Mouse (Mus musculus): Measurements from ENCODE around the gene Eaf1.
"Not testable (repeated sequence)": the region's sequence is repeated elsewhere in the genome, so short reads cannot be mapped to it uniquely, and the experiment has no call there.

Gene Eaf1

DNA sequence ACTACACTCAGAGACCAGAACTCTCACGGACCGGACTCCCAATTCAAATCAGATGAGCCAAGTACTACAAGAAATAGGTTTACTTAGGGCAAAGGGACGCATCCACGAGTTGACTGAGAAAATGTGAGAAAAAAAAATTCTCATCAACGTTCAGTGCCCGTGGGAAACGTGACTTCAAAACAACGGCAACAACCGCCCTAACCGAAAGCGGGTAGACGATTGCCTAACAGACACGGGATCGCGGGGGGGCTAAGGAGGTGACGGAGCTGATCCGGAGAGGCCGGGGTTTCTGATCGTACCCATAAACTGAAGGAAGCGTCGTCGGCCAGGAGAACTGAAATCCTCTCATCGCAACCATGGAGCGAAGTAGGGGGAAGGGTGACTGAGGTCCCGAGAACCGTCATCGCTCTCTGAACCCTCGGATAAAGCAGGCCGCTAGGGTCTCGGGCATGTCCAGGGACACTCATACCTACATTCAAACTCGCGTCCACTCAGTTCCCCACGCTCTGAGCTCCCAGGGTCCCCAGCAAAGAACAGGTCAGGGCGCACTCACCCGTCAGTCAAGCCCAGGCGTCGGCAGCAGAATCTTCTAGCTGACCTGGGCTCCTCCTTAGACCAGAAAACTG lies at the start of gene Eaf1:
Gene Eaf1, plus strand, starts transcription at position 51 of the 626 bp plus-strand sequence.
- in situ Hi-C loops (cut with MboI, MseI), result no loop called here

DNA sequence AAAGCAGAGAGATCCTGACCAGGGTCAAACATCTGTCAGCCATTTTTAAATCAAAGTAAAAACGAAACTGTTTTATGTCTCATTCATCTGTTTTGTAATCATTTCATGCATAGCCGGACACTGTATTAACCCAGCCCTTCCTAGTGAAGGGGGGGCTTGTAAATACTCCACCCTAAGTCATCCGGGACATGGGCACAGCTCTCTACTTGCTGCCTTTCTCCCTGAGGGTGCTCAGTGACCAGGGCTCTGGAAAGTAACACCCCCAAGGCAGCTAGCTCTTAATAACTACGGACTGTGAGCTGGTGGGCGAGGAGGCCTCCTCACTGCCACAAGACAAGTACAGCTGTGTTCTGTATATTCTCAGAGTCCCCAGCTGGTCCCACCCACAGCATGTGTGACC lies 45.2 kb upstream of the Eaf1 start:
- in situ Hi-C loops (cut with MboI, MseI), result no loop called here

DNA sequence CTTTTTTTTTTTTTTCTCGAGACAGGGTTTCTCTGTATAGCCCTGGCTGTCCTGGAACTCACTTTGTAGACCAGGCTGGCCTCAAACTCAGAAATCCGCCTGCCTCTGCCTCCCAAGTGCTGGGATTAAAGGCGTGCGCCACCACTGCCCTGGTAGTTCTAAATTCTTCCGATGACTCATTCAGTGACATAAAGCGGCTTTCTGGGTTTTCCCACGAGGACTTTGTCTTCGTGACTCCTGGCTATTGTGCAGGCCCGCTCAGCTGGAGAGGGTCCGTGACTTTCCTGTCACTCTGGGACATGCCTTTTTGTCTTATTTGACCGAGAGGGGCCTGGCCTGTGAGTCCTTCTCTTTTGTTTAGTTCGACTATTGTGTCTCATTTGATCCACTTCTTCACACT lies 40.3 kb upstream of the Eaf1 start:
- in situ Hi-C loops (cut with MboI, MseI), result not testable (repeated sequence)

DNA sequence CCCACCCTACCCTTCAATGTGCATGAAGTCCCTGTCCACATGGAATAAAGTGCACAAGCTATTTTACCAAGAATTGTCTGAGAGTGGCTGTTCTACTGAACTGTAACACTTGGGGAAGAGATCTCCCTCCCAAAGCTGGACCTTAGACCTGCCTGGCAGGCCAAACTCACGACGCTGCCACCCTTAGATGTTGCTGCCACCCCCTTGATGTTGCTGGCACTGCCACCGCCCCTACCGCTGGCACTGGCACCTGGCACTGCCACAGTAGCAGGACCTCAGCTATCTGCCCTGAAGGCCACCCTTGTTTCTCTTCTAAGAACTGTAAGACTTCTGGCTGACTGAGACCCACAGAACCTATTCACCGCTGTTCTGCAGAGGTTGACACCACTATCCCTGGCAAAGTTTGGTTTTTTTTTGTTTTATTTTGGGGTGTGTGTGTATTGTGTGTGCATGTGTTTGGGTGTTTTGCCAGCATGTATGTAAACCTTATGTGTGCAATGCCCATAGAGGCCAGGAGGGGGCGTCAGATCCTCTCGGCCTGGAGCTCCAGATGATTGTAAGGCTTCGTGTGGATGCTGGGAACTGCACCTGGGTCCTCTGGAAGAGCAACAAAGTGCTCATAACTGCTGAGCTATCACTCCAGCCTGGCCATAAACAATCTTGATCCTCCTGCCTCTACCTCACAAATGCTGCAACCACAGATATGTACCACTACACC lies 39.2 kb upstream of the Eaf1 start:
- in situ Hi-C loops (cut with MboI, MseI), result loop anchor here (5.0 kb wide), 1 partner anchor 68 kb away; no protein-coding TSS in a partner anchor

DNA sequence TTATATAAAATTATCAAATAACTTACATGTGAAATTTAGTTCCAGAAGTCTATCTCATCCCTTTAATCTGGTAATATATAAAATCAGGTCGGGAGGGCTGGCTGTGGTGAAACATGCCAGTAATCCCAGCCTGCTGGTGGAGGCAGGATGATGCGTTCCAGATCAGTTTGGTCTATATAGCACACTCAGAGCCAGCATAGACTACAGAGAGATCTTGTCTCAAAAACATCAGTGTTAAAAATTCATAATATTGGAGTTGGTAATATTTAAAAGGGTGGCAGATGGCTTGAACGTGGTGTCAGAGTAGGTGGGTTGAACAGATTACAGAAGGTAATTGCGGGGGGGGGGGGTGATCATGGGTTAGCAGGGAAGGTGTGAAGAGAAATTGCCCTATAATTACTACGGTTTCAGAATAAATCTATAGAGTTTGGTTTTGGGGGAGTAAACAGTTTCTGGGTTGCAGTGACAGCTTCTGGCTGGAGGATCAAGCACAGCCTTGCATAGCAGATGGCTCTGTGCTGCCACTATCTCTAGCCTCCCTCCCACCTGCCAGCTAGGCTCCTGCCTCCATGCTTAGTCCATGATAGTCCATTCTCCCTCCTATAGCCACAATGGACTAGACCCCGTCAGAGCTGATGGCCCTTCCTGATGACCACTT lies 38.0 kb upstream of the Eaf1 start:
- in situ Hi-C loops (cut with MboI, MseI), result loop anchor here (5.0 kb wide), 1 partner anchor 69 kb away; no protein-coding TSS in a partner anchor

DNA sequence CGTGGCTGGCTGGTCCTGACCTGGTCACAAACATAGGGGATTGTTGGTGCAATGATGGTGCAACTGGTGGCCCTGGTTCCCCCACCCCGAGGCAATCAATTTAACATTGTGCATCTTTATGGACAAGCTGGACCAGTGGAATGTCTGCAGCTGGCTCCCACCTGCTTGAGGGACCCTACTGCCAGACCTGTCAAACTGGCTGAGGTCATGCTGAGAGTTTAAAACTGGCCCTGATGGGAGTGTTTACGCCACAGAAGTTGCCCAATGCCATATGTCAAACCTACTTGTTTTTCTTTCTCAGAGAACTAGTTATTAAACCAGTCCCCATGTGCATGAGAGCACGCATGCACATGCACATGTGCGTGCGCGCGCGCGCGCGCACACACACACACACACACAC lies 36.2 kb upstream of the Eaf1 start:
- in situ Hi-C loops (cut with MboI, MseI), result loop anchor here (5.0 kb wide), 1 partner anchor 71 kb away; no protein-coding TSS in a partner anchor

DNA sequence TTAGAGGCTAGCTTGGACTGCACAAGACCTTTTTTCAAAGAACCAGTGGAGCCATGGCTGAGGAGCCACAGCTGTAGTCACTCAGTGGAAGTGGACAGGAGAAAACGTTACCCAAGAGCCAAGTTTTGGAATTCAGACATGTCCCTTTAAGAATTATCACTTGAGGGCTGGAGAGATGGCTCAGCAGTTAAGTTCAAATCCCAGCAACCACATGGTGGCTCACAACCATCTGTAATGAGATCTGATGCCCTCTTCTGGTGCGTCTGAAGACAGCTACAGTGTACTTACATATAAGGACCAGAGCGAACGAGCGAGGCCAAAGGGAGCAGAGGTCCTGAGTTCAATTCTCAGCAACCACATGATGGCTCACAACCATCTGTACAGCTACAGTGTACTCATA lies 32.0 kb upstream of the Eaf1 start:
- in situ Hi-C loops (cut with MboI, MseI), result not testable (repeated sequence)

DNA sequence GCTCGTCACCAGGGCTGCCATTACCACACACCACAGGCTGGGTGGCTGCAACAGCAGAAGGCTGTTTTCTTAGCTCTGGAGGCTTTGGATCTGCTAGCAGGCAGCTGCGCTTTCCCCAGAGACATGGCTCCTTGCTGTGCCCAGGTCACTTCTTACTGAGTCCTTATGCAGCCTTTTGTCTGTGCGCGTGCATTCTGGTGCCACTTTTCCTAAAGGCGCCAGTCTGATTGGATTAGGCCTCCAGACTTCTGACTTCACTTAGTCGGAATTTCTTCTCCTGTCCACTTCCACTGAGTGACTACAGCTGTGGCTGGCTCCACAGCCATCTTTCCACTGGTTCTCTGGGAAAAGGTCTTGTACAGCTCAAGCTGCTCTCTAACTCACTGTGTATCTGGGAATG lies 31.3 kb upstream of the Eaf1 start:
- in situ Hi-C loops (cut with MboI, MseI), result no loop called here

DNA sequence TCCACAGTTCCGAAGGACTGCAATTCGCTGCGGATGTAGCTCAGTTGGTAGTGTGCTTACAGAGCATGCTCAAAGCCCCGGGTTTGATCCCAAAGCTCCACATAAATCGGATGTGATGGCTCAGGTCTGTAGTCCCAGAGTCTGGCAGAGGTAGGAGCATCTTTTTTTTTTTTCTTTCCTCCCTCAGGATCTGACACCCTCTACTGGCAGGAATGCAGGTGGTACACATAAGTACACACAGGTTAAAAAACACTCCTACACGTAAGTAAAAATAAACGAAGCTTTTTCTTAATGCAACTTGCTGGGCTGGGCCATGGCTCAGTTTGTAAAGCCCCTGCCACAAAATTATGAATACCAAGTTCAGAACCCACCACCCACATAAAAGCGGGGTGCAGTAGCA lies 30.0 kb upstream of the Eaf1 start:
- in situ Hi-C loops (cut with MboI, MseI), result no loop called here

DNA sequence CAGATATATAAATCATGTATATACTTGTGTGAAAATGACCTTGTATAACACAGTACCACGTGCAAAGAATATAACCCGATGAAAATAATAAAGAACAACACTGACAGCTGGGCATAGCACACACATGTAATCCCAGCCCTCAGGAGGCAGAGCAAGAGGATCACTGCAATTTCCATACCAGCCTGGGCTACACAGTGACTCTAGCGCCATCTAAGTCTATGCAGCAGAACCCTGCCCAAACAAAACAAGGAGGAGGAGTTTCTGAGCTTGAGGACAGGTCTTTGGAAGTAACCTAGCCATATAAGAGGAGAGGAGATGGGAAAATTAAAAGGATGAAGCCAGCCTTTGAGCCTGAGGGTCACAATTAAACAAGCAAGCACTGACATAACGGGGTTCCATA lies 24.5 kb upstream of the Eaf1 start:
- in situ Hi-C loops (cut with MboI, MseI), result loop anchor here (5.0 kb wide), 1 partner anchor 197 kb away; no protein-coding TSS in a partner anchor

DNA sequence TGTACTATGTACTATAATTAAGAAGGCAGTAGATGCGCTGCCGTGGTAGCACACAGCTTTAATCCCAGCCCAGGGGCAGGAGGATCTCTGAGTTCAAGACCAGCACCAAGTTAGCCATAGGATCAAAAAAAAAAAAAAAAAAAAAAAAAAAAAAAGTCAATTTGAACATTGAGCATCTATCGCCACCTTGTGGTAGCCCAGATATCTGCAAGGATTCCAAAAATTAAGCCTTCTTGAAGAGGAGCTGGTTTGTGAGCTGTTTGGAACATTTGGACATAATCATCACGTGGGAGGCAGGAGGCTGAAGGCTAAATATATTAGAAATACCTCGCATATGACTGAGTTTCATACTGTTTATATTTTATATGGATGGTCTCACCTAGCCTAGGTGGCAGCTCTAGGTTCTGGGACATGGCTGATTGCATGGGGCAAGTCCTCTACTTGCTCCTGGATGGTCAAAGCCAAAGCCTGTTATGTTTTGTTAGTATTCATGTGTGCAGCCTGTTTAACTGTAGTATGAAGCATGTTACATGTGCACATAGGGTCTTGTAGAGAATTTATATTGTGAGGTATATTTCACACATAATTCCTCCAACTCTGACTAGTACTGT lies 21.6 kb upstream of the Eaf1 start:
- in situ Hi-C loops (cut with MboI, MseI), result loop anchor here (5.0 kb wide), 1 partner anchor 200 kb away; no protein-coding TSS in a partner anchor

DNA sequence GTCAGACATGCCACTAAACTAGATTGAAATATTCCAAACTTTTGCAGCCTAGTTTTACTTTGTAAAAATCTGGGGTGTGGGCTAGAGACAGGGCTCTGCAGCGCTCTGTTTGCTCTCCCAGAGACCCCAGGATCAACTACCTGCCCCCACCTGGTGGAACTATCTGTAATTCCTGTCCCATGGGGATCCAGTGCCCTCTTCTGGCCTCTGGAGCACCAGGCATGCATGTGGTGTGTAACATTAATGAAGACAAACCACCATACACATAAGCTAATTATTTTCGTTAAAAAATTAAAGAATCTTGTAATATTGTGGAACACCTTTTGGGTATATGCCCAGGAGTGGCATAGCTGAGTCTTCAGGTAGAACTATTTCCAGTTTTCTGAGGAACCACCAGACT lies 20.9 kb upstream of the Eaf1 start:
- in situ Hi-C loops (cut with MboI, MseI), result loop anchor here (5.0 kb wide), 1 partner anchor 201 kb away; no protein-coding TSS in a partner anchor

DNA sequence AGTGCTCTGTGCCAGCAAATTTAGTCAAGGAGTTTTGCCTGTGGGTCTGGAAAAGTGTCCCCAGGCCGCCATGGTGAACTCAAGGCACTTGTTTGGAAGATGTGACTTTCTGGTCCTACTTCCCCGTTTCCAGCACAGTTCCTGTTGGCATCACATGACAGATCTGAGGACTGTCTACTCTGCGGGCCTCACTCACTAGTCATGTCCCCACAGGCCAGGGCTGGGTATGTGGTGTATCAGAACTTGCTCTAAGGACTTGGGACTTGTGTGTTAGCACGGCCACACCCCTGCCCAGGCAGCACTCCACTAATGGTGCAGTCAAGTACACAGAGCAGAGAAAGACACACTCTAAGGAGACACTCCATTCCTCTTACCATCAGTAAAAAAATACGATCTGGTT lies 11.8 kb upstream of the Eaf1 start:
- in situ Hi-C loops (cut with MboI, MseI), result no loop called here

DNA sequence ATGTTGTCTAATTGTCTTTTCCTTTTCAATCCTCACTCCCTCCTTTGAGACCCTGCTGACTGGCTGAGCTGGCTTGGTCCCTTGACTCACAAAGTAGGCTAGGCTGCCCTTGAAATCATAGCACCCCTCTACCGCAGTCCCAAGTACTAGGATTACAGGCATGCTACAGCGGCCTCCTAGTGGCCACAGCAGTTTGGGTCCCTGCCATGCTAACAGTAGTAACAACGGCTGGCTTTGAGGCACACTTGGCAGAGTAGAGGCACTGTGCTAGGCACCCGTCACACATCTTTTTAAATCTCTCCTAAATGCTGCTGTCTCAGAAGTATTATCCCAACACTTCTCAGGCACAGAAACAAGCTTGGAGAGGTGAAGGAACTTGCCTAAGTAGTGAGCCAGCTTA lies 7.7 kb upstream of the Eaf1 start:
- in situ Hi-C loops (cut with MboI, MseI), result no loop called here

DNA sequence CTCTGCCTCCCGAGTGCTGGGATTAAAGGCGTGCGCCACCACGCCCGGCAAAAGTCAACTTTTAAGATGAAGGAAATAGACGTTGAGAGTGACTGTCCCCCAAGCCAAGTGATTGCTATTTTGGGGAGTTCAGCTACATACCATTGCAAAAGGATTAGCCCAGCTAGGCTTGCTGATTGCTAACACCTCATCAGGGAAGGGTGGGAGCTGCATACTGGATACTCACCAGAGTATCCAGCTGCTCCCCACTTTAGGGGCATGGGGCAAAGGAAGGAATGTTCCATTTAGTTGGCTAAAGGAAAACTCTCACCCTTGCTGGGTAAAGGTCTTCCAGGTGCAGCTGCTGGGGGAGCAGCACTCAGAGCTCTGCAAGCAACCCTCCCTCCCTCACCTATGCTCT lies 6.1 kb upstream of the Eaf1 start:
- in situ Hi-C loops (cut with MboI, MseI), result no loop called here

DNA sequence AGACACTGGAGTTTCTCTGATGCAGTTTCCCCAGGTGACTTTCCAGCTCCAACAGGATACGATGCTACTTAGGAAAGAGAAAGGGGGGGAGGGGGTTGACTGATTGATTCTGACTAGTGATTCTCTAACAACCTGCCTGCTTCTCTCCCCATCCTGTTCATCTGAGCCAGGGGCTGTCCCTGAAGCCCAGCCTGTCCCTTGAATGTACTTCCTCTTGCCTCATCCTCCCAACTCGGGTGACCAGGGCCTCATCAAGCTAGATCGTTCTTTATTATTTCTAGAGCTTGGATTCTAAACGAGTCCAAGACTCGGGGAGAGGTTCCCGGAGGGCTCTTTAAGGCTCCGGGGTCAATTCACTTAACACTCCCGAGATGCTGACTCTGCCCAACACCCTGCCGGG lies 298 bp upstream of the Eaf1 start:
- in situ Hi-C loops (cut with MboI, MseI), result no loop called here

DNA sequence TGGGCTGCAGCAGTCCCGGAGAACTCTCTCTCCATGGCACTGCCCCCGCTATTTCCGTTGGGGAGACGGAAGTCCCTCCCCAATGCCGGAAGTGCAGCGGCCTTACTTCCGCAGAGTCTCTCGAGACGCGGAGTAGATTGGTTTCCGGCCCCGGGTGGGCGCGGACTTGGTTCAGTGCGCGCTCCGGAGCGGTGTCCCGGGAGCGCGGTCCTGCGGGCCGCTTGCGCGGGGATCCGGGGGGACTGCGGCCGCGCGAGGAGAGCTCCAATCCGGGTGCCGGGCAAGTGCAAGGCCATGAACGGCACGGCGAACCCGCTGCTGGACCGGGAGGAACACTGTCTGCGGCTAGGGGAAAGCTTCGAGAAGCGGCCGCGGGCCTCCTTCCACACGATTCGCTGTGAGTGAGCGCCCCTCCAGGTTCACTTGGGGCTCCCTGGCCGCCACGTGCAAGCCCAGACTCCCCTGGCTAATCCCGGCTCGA lies 816 bp downstream of the Eaf1 start, which contains the start of gene Mettl6:
Gene Mettl6, minus strand, starts transcription at position 66 of the 481 bp plus-strand sequence.
- in situ Hi-C loops (cut with MboI, MseI), result no loop called here

DNA sequence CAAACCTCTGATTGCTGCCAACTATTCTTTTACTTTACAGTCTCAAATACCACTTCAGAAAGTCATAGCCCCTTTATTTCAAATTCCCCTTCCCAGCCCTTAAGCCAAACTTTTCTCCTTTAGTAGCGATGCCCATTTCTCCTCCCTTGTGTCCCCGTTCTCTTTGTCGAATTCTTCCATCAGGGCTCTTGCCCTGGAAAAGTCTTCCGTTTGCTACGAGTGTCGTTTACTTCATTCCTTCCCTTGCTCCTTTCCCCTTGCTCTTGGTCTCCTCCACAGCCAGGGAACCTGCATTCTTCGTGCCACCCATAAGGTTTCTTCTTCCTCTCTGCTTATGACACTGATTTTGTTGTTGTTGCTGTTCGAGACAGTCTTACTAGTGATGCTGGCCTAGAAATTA lies 1.3 kb downstream of the Eaf1 start:
- in situ Hi-C loops (cut with MboI, MseI), result no loop called here

DNA sequence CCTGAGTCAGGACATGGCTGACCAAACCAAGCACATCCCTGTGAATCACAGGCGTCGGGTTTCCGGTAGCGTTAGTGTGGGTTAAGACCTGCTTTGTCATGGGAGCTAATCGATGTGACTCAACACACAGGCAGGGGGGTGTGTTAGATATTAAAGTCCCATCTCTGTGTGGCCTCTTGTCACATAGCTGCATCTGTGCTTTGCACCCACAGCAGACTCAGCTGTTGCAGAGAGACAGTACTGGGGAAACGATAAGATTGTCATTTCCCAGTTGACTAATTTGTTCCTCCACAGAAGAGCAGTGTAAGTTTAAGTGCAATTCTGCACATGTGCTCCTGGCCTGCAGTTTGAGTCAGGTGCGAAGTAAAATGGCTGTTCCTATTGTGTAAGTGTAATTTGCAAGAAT lies 2.0 kb downstream of the Eaf1 start:
- in situ Hi-C loops (cut with MboI, MseI), result no loop called here

DNA sequence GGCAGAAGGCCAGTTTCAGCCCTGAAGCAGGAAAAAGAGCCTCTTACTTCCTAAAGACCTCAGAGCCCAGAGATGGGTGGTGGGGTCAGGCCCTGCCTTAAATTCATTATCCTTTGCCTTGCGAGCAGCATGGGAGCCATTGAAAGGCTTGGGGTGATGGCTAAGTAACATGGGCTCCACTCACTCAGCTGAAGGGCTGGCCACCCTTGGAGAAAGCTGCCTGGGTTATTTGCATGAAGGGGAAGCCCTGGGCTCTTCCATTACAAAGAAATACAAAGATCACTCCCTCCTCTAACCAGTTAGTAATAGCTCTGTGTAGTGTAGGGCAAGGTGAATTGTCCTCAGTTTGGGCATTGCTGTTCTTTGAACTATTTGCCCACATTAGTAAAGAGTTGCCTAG lies 5.3 kb downstream of the Eaf1 start:
- in situ Hi-C loops (cut with MboI, MseI), result no loop called here

DNA sequence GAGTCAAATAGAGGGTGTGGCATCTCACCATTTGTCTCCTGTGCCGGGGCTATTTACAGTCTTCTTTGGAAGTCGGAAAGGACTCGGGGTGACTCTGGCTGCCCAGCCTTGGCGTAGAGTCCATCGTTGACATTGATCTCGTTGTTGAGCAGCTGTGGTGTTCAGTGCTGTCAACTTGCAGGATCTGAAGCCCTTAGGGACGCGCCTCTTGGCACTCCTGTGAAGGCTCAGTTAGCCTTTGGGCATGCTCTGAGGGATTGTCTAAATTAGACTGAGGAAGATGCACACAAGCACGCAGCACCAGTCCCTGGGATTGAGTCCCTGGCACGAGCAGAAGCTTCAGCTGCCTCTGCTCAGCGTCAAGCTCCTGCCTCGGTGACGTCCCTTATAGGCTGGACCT lies 9.2 kb downstream of the Eaf1 start:
- in situ Hi-C loops (cut with MboI, MseI), result no loop called here

DNA sequence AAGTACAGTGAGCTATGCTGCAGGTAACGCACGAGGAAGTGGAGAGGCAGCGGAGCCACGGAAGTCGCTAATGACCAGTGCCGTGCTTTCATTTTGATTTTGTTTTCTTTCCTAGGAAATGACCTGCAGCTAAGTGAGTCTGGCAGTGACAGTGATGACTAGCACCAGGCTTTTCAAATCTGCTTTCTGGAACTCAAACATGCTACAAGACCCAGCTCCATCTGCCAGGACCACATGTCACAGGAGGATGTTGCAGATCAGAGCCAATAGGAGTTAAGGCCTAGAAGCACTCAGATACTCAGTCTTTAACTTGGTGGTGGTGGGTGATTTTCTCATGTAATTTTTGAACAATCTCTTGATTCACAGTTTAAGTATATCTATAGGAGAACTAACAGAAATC lies 12.3 kb downstream of the Eaf1 start:
- in situ Hi-C loops (cut with MboI, MseI), result no loop called here
